Mouse (Mus musculus): ENCODE data around the gene Adgrf1. TPM values are rescaled to one million over a fixed set of nuclear protein-coding genes. Genes with fewer than 3 reads are reported as not detected.

Gene Adgrf1
- polyA plus RNA-seq, 1 experiment, result not detected

DNA sequence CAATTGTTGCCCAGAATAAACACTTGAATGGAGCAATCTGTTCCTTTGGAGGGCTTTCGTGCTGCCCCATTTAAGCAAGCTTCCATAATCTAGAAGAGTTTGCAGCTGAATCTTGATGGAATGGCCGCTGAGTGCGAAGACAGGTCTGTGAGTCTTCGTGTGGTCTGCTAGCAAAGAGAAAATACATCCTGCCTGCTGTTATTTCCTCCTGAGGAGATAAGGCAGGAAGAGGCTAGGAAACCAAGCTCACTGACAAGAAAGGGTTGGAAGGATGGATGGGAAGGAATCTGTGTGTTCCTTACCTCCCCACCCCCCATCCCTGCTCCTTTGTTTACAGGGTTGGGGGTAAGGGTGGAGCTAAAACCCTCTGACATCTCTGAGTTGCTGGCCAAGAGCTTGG, 103.9 kb downstream of the Adgrf1 start:
- no peaks in the 10 kb centered on the region for H3K36me3 ChIP-seq (replicated peaks; ENCODE audit: low read length)
- peaks cover 3% of the 10 kb centered on the region; the same call in 1 of the 2 replicates for H3K4me1 ChIP-seq
- peaks cover 6% of the 10 kb centered on the region; the same call in 1 of the 2 replicates for H3K9me3 ChIP-seq
- no peak overlapping the region for H3K4me3 ChIP-seq (replicated peaks)
- H3K27me3 ChIP-seq (replicated peaks), result no peaks in the 10 kb centered on the region
- no peak for TF ChIP-seq GATA1 (IDR thresholded peaks at IDR 0.05; ENCODE audit: borderline replicate concordance, low read length)

Other genes starting within 250 kb of the Adgrf1 start
- gene Adgrf5, start 90.1 kb downstream of the Adgrf1 start, polyA plus RNA-seq (2012; ENCODE audit: insufficient read depth, low replicate concordance), result not detected in 2 replicates
- not detected in 2 replicates for gene Mep1a, start 232.5 kb downstream of the Adgrf1 start, polyA plus RNA-seq (2012; ENCODE audit: insufficient read depth, low replicate concordance)

Measured in megakaryocyte, embryonic 14.5 days (primary cell).